Mouse (Mus musculus): ENCODE results near the gene March6.

DNA sequence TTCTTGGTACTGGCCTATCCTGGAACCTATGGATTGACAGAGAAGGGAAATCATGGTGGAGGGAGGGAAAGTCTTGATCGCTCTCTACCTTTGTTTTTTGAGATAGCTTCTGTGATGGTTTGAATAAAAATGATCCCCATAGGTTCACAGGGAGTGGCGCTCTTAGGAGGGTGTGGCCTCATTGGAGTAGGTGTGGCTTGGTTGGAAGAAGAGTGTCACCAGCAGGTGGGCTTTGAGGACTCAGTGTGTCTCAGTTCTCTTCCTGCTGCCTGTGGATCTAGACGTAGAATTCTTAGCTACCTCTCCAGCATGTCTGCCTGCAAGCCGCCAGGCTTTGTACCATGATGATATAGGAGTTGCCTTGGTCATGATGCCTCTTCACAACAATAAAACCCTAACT lies 31.1 kb upstream of the March6 start:
- TF ChIP-seq POLR2A (IDR thresholded peaks at IDR 0.05; ENCODE audit: borderline replicate concordance, low read depth, low read length) (no peak), CTCF (IDR thresholded peaks at IDR 0.05; ENCODE audit: low read depth, low read length) (no peak)
